Mouse (Mus musculus) lung, postnatal 10 days (tissue): ENCODE measurements around the gene Mllt11.
"Not testable (repeated sequence)": the region's sequence is repeated elsewhere in the genome, so short reads cannot be mapped to it uniquely, and the experiment has no call there.

Source experiments
- DNase-seq: peaks from one replicate; pipeline ENCODE4 v3.0.0; 2021

The Mllt11 gene

DNA sequence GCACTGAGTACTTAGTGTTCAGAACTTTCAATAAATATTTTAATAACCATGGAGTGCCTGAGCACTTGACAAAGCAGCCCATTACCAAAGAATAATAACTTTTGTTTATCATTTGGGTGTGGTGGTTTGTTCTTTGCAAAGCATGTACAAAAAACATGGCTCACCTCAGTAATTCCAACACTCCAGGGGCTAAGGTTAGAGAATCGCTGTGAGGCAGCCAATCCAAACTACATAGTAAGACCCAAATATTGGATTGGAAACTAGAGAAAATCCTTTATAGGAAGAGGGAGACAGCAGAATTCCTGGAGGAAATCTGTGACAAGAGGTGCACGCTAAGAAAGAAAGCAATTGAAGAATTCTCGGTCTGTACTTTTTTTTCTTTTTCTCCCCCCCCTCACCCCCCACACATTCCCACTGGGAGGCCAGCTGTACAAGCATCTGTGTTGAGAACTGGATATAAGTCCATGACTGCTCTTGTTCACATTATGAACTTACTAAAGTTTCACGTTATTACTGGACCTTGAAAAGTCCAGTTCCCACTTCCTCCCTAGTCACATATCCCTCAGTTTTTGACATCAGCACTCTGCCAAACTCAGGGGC lies 15.2 kb downstream of the Mllt11 start:
- no peak for DNase-seq

GRCm38 (mm10) chr3:95213609-95213975 lies 18.4 kb downstream of the Mllt11 start:
- no peak for DNase-seq

- not testable (repeated sequence) for DNase-seq
Observed at GRCm38 (mm10) chr3:95212889-95213608, 18.9 kb downstream of the Mllt11 start.

DNA sequence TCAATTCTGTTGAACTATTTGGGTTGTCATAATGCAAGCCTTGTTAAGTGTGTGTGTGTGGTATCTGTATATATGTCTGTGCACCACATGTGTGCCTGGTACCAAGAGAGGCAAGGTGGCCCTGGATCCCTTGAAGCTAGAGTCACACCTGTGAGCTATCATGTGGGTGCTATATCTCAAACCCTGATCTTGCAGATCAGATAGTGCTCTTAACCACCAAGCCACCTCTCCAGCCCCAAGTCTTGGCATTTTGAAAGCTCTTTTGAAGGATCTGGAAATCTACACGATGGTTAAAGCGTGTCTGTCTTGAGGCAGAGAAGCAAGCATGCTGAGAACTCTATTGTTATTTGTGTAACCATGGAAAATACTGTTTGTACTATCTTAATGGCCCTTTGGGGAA lies 21.4 kb downstream of the Mllt11 start:
- no peak for DNase-seq

DNA sequence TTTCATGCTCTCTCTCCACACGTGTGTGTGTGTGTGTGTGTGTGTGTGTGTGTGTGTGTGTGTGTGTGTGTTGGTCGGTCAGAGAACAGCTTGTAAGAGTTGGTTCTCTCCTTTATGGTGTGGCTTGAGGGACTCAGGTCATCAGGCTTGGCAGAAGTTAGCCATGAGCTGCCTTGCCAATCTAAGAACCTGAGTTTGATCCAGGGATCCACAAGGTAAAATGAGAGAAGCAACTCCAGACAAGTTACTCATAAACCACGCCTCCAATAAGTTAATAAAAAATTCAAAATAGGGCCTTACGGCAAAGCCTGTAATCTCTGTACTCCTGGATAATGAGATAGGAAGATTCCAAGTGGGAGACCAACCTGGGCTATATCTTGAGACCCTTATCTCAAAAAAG lies 23.7 kb downstream of the Mllt11 start:
- no peak for DNase-seq

- DNase-seq: no peak
Observed at GRCm38 (mm10) chr3:95203880-95204279, 28.1 kb downstream of the Mllt11 start.

DNA sequence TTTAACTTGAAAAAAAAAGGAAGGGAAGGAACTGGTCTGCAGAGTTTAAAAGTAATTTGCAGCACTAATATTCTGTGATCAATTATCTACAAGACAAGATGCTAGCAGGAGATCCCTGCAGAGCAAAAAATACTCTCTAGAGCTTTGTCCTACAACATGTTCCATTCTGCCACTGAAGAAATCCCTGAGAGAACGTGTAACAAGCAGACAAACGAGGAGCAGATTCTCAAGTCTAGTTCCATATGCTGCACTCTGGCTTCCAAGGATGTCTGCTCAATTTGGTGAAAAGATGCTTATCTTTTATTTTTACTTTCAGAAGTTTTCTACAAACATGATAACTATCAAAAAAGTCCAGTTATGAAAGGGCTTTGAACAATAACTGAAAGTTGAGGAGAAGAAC lies 31.4 kb downstream of the Mllt11 start:
- no peak for DNase-seq

DNA sequence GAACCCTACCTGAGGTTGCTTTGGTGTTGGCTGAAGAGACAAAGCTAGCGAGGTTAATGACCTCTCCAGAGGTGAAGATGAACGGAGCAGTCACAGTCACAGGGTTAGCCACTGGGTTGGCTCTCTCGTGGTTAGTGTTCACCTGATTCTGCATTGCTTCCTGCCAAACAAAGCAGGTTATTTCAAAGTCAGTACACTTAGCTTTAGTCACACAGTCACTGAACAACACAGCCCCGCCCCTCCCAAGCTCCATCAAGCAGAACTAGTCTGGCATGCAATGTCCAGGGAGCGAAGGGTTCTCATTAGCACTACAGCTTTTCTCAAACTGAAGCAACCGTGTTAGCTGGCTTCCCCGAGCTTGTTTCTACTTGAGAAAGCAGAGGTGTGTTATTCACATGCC lies 31.8 kb downstream of the Mllt11 start:
- DNase-seq: no peak

DNA sequence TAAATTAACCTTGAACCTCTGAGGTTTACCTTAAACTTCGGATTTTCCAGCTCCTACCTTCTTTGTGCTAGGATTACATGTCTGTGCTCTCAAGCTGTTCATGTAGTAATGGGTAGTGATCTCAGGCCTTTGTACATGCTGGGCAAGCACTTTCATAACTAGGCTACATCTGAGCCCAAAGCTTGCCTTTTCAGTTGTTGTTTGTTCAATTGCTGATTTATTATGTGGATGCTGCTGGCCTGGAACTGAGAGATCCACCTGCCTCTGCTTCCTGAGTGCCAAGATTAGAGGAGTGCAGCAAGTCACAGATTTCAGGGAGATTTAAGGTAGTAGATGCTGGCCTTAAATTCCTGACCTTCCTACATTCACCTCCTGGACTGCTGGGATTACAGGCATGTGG lies 32.9 kb downstream of the Mllt11 start:
- DNase-seq: no peak

GRCm38 (mm10) chr3:95195772-95196171 lies 36.2 kb downstream of the Mllt11 start:
- no peak for DNase-seq

GRCm38 (mm10) chr3:95194721-95195135 lies 37.2 kb downstream of the Mllt11 start:
- DNase-seq: no peak

DNA sequence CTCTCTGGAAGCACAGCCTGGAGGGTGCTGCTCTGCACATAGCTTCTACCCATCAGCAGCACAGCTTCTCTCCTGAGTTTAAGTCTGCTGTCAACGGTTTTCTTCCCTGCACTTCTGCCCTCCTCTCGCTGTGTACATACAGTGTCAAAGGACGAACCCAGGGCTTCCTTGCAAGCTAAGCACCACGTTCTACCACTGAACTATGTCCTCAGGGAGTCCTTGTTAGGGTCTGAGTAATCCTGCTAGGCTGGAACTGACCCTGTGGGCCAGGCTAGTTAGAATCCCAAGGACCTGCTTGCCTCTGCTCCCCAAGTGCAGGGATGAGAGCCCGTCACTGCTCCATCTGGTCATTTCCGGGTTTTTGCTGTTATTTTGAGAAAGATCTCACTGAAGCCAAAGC lies 45.1 kb downstream of the Mllt11 start:
- no peak for DNase-seq

- no peak for DNase-seq
Observed at GRCm38 (mm10) chr3:95186100-95186499, 45.9 kb downstream of the Mllt11 start.

- no peak for DNase-seq
Observed at GRCm38 (mm10) chr3:95184796-95185577, 47.0 kb downstream of the Mllt11 start.

GRCm38 (mm10) chr3:95181841-95182240 lies 50.1 kb downstream of the Mllt11 start:
- no peak for DNase-seq

GRCm38 (mm10) chr3:95179890-95180289 lies 52.1 kb downstream of the Mllt11 start:
- DNase-seq: no peak

GRCm38 (mm10) chr3:95178948-95179347 lies 53.0 kb downstream of the Mllt11 start:
- no peak for DNase-seq

DNA sequence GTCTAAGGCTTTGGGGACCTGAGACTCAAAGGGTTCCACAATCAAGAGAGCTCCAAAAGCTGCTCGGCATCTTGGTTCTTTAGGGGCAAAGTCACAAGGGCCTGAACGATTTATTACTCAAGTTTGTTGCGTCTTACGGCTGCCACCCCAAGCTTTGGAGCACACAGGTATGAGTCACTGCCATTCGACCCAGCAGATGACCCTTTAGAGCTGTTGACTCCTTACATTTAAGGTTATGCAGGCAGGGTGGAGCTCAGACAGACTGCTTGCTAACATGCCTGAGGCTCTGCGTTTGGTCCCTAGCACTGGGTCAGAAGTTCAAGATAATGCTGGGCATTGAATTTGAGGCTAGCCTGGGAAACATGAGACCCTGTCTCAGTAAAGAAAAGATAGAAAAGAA lies 54.4 kb downstream of the Mllt11 start:
- DNase-seq: no peak

- DNase-seq: no peak
Observed at GRCm38 (mm10) chr3:95176500-95176899, 55.5 kb downstream of the Mllt11 start.

GRCm38 (mm10) chr3:95174011-95174592 lies 57.9 kb downstream of the Mllt11 start:
- peak; percentile 94 for DNase-seq

DNA sequence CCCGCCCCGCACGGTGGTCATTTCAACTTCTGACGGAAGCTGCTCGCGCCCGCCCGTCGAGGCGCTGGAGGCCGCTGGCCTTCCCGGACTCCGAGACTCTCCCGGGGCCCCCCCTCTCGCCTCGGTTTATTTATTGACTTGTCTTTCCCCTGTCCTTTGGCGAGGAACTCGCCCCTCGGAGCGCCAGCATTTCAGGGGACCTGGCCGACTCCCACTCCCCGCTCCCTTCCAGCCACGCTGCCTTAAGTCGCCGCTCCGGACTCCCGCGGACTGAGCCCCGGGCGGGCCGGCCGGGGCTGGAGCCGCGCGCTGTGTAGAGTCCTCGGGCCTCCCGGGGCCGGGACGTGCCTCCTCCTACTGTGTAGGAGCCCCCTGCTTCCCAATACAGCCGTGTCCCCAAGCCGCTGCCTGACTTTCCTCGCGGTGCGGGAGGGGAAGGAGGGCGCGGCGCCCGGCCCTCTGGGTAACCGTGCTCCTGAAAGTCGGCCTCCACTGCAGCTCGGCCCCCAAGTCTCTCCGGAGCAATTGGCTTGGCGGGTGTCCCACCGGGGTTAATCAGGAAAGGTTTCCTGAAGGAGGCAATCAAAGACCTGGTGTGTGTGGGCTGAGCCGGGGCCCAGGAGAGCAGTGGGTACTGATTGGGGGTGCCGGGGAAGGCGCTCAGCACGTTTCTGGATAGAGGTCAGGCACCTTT lies 58.6 kb downstream of the Mllt11 start:
- DNase-seq: peak; percentile 49

DNA sequence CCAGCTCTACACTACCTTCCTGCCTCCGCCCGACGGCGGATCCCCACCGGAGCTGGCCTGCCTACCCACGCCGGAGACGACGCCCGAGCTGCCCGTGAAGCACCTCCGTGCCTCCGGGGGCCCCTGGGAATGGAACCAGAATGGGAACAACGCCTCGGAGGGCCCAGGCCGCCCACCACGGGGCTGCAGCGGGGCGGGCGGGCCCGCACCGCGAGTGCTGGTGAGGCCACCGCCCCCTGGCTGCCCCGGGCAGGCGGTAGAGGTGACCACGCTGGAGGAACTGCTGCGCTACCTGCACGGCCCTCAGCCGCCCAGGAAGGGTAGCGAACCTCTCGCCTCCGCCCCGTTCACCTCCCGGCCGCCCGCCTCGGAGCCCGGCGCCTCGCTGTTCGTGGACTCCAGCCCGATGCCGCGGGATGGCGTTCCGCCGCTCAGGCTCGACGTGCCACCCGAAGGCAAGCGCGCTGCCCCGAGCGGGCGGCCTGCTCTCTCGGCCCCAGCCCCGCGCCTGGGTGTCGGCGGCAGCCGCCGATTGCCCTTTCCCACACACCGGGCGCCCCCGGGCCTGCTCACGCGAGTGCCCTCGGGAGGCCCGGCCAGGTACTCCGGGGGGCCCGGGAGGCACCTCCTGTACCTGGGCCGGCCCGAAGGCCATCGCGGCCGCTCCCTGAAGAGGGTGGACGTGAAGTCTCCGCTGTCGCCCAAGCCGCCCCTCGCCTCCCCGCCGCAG lies 59.3 kb downstream of the Mllt11 start:
- peak; percentile 9 for DNase-seq
